Mouse (Mus musculus): ENCODE measurements around the gene Insrr.
A peak's percentile ranks its signal among the peaks of the same experiment; 100 is the strongest.
"Not testable (repeated sequence)": the region's sequence is repeated elsewhere in the genome, so short reads cannot be mapped to it uniquely, and the experiment has no call there.

The Insrr gene

DNA sequence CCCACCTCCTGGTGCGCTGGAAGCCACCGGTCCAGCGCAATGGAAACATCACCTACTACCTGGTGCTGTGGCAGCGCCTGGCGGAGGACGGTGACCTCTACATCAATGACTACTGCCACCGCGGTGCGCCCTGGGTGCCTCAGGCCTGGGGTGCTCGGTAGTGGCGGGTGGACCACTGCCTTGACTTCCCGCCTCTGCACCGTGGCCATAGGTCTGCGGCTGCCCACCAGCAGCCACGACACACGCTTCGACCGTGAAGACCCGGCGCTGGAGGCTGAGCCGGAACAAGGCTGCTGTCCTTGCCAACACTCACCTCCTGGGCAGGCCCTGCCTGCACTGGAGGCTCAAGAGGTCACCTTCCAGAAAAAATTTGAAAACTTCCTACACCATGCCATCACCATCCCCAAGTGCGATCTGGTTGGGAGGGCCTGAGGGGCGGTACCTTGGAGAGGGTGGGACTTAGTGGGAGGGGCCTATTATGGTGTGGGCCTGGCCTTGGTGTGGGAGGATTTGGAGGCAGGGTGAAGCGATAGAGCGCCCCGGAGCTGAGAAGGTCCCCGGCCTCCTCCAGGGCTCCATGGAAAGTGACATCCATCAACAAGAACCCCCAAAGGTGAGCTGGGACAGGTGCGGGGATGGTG lies 12.7 kb downstream of the Insrr start:
- Histone ChIP-seq H3K36me3 (ENCODE audit: insufficient read depth, low read length) (no peaks in the 10 kb centered on the region), H3K27me3 (ENCODE audit: insufficient read depth, low read length) (peaks cover 97% of the 10 kb centered on the region), H3K4me1 (replicated peaks; ENCODE audit: low read depth, low read length) (peaks cover 18% of the 10 kb centered on the region), H3K9me3 (ENCODE audit: low read length) (peaks cover 18% of the 10 kb centered on the region), H3K4me3 (replicated peaks; ENCODE audit: low read length) (peak overlapping the region; percentile 76)
- no peak for TF ChIP-seq NANOG (IDR thresholded peaks at IDR 0.05; ENCODE audit: borderline replicate concordance, low read length)
- TF ChIP-seq CTCF (conservative IDR thresholded peaks at IDR 0.05; ENCODE audit: low read length): no peak
- no peak for TF ChIP-seq POU5F1 (IDR thresholded peaks at IDR 0.05; ENCODE audit: borderline replicate concordance, low read length)

DNA sequence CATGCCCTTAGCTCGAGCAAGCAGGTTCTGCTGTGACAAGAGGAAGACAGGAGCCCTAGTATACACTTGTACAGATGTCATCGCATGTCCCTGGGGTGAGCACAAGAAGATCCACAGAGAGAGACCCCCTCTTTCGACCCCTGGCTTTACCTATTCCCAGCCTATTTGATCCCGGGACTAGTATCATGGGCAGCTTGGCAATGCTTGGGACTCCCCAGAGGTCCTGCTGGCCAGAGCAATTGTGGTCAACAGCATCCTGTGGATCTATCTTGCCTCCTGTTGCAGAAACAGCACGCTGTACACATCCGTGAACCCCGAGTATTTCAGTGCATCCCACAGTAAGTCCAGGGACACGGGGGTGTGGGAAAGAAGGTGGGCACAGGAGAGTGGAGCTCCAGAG lies 14.5 kb downstream of the Insrr start:
- Histone ChIP-seq H3K9me3 (ENCODE audit: low read length) (peaks cover 18% of the 10 kb centered on the region), H3K4me3 (replicated peaks; ENCODE audit: low read length) (no peak overlapping the region), H3K4me1 (replicated peaks; ENCODE audit: low read depth, low read length) (peaks cover 16% of the 10 kb centered on the region), H3K27me3 (ENCODE audit: insufficient read depth, low read length) (peaks cover 97% of the 10 kb centered on the region), H3K36me3 (ENCODE audit: insufficient read depth, low read length) (no peaks in the 10 kb centered on the region)
- TF ChIP-seq NANOG (IDR thresholded peaks at IDR 0.05; ENCODE audit: borderline replicate concordance, low read length) (no peak), POU5F1 (IDR thresholded peaks at IDR 0.05; ENCODE audit: borderline replicate concordance, low read length) (no peak), CTCF (conservative IDR thresholded peaks at IDR 0.05; ENCODE audit: low read length) (no peak)

DNA sequence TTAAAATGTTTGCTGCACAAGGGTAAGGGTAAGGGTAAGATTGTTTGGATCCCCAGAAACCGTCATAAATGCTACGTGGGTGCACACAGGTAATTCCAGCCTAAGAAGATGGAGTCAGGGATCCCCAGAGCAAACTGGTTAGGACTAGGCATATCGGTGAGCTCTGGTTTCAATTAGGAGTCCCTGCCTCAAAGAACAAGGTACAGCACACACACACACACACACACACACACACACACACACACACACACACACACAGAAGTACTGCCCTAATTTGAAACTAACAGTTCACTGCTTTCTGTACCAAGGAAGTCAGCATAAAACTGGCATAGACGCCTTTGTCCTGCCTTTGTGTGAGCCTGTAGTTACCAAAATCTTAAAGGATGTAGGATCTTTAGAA lies 15.7 kb downstream of the Insrr start:
- H3K4me3 ChIP-seq (replicated peaks; ENCODE audit: low read length): no peak overlapping the region
- peaks cover 26% of the 10 kb centered on the region for H3K4me1 ChIP-seq (replicated peaks; ENCODE audit: low read depth, low read length)
- peaks cover 18% of the 10 kb centered on the region for H3K9me3 ChIP-seq (ENCODE audit: low read length)
- H3K36me3 ChIP-seq (ENCODE audit: insufficient read depth, low read length): no peaks in the 10 kb centered on the region
- no peak for TF ChIP-seq CTCF (conservative IDR thresholded peaks at IDR 0.05; ENCODE audit: low read length)
- TF ChIP-seq POU5F1 (IDR thresholded peaks at IDR 0.05; ENCODE audit: borderline replicate concordance, low read length): no peak
- TF ChIP-seq NANOG (IDR thresholded peaks at IDR 0.05; ENCODE audit: borderline replicate concordance, low read length): no peak
- peaks cover 95% of the 10 kb centered on the region for H3K27me3 ChIP-seq (ENCODE audit: insufficient read depth, low read length)

DNA sequence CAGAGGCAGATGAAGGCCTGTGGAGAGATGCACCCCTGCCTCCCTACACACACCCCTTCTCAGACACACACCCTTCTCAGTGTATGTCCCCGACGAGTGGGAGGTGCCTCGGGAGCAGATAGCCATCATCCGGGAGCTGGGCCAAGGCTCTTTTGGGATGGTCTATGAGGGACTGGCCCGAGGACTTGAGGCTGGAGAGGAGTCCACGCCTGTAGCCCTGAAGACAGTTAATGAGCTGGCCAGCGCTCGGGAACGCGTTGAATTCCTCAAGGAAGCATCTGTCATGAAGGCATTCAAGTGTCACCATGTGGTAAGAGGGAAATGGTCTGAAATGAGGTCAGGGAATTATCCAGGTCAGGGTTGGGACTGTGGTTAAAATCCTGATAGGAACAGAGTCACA lies 16.1 kb downstream of the Insrr start:
- Histone ChIP-seq H3K36me3 (ENCODE audit: insufficient read depth, low read length) (no peaks in the 10 kb centered on the region), H3K4me1 (replicated peaks; ENCODE audit: low read depth, low read length) (peaks cover 26% of the 10 kb centered on the region), H3K27me3 (ENCODE audit: insufficient read depth, low read length) (peaks cover 95% of the 10 kb centered on the region), H3K9me3 (ENCODE audit: low read length) (peaks cover 18% of the 10 kb centered on the region), H3K4me3 (replicated peaks; ENCODE audit: low read length) (no peak overlapping the region)
- TF ChIP-seq NANOG (IDR thresholded peaks at IDR 0.05; ENCODE audit: borderline replicate concordance, low read length): no peak
- no peak for TF ChIP-seq CTCF (conservative IDR thresholded peaks at IDR 0.05; ENCODE audit: low read length)
- TF ChIP-seq POU5F1 (IDR thresholded peaks at IDR 0.05; ENCODE audit: borderline replicate concordance, low read length): no peak

DNA sequence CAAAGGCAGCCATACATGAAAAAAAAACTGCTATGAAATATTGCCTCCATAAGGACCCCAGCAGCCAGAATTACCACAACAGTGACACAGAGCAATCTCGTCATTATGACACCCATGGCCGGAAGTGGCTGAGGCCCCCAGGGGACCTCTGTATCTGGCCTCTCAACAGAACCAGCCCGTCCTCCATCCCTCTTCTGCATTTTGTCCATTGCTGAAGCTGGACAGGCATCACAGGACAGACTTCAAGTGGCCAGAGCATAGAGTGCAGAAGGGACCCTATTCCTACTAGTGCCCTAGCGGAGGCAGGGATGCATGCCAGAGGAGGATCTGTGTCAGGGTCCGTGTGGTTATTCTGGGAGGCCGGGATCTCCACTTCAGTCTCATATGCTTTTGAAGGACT lies 19.4 kb downstream of the Insrr start:
- Histone ChIP-seq H3K27me3 (ENCODE audit: insufficient read depth, low read length) (peaks cover 91% of the 10 kb centered on the region), H3K9me3 (ENCODE audit: low read length) (peaks cover 7% of the 10 kb centered on the region), H3K4me1 (replicated peaks; ENCODE audit: low read depth, low read length) (peaks cover 12% of the 10 kb centered on the region), H3K36me3 (ENCODE audit: insufficient read depth, low read length) (no peaks in the 10 kb centered on the region), H3K4me3 (replicated peaks; ENCODE audit: low read length) (no peak overlapping the region)
- TF ChIP-seq CTCF (conservative IDR thresholded peaks at IDR 0.05; ENCODE audit: low read length) (no peak), POU5F1 (IDR thresholded peaks at IDR 0.05; ENCODE audit: borderline replicate concordance, low read length) (no peak), NANOG (IDR thresholded peaks at IDR 0.05; ENCODE audit: borderline replicate concordance, low read length) (no peak)

DNA sequence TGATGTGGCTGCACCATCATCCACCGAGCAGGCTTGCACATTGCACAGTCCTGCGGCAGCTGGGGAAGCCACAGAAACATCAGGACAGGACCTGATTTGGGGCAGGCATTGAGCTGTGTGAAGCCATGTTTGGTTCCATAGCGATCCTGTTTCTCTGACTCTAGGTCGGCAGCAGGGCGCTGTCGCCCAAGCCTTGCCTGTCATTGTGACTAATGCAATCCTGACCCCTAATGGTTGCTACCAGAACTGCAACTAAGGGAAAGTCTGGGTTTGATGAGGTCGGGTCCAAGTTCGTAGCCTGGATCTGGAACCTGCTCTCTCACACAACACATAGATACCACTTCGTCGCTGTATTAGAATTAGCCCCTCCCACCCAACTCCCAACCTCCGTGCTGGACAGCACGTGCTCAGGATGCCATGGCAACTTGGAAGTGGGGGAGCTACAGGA lies 19.9 kb downstream of the Insrr start:
- TF ChIP-seq POU5F1 (IDR thresholded peaks at IDR 0.05; ENCODE audit: borderline replicate concordance, low read length) (no peak), CTCF (conservative IDR thresholded peaks at IDR 0.05; ENCODE audit: low read length) (peak; percentile 84), NANOG (IDR thresholded peaks at IDR 0.05; ENCODE audit: borderline replicate concordance, low read length) (no peak)
- Histone ChIP-seq H3K36me3 (ENCODE audit: insufficient read depth, low read length) (no peaks in the 10 kb centered on the region), H3K4me3 (replicated peaks; ENCODE audit: low read length) (no peak overlapping the region), H3K4me1 (replicated peaks; ENCODE audit: low read depth, low read length) (peaks cover 12% of the 10 kb centered on the region), H3K9me3 (ENCODE audit: low read length) (peaks cover 2% of the 10 kb centered on the region), H3K27me3 (ENCODE audit: insufficient read depth, low read length) (peaks cover 90% of the 10 kb centered on the region)

DNA sequence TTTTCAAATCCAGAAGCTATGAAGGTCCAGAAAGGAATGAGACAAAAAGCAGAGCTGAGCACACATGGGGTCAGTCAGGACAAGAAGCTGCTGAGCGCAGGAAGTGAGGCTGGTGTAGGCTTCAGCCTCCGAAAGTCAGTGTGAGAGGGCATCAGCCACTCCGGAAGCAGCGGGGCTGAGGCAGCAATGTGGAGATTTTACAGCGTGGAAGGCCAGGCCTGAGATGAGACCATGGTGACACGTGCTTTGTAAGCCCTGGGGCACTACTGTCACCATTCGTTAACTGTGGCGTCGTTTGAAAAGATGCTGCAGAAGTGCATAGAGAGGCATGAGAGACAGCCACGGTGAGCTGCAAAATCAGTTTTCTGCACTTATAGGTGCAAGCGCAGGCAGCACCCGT lies 21.5 kb downstream of the Insrr start:
- no peaks in the 10 kb centered on the region for H3K9me3 ChIP-seq (ENCODE audit: low read length)
- H3K4me3 ChIP-seq (replicated peaks; ENCODE audit: low read length): no peak overlapping the region
- TF ChIP-seq NANOG (IDR thresholded peaks at IDR 0.05; ENCODE audit: borderline replicate concordance, low read length) (no peak), CTCF (conservative IDR thresholded peaks at IDR 0.05; ENCODE audit: low read length) (no peak)
- H3K36me3 ChIP-seq (ENCODE audit: insufficient read depth, low read length): no peaks in the 10 kb centered on the region
- H3K4me1 ChIP-seq (replicated peaks; ENCODE audit: low read depth, low read length): peaks cover 12% of the 10 kb centered on the region
- H3K27me3 ChIP-seq (ENCODE audit: insufficient read depth, low read length): peaks cover 91% of the 10 kb centered on the region

DNA sequence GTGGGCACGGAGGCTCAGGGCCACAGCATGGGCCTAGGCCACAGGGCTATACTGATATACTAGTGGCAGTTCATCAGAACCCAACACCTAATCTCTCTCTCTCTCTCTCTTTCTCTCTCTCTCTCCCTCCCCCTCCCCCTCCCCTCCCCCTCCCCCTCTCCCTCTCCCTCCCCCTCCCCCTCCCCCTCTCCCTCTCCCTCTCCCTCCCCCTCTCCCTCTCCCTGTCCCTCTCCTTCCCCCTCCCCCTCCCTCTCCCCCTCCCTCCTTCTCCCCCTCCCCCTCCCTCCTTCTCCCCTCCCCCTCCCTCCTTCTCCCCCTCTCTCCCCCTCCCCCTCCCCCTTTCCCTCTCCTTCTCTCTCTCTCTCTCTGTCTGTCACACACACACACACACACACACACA lies 27.5 kb downstream of the Insrr start, which contains the start of gene Pear1:
TSS of gene Pear1 (minus strand) at position 101 of the 400 bp plus-strand sequence.
- H3K4me1 ChIP-seq (replicated peaks; ENCODE audit: low read depth, low read length); H3K4me3 ChIP-seq (replicated peaks; ENCODE audit: low read length): not testable (repeated sequence)

DNA sequence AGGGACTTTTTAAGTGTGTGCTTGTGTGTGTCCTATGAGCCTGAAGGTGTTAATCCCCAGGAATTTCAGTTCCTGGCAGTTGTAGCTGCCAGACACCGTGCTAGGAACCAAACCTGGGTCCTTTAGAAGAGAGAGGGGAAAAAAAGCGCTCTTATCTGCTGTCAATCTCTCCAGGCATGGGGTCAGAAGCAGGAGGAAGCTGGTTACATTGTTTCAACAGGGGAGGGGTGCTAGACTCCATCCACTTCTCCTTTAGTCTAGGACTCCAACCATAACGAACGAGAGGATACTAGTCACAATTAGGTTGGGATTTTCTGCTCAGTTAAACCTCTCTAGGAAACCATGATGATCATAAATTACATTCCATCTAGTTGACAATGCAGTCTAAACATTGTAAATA lies 31.7 kb downstream of the Insrr start:
- Histone ChIP-seq H3K4me1 (replicated peaks; ENCODE audit: low read depth, low read length) (no peaks in the 10 kb centered on the region), H3K9me3 (ENCODE audit: low read length) (no peaks in the 10 kb centered on the region), H3K27me3 (ENCODE audit: insufficient read depth, low read length) (peaks cover 16% of the 10 kb centered on the region; the same call in 1 of the 2 replicates), H3K4me3 (replicated peaks; ENCODE audit: low read length) (no peak overlapping the region), H3K36me3 (ENCODE audit: insufficient read depth, low read length) (no peaks in the 10 kb centered on the region)
- TF ChIP-seq NANOG (IDR thresholded peaks at IDR 0.05; ENCODE audit: borderline replicate concordance, low read length): no peak
- TF ChIP-seq CTCF (conservative IDR thresholded peaks at IDR 0.05; ENCODE audit: low read length): no peak
- no peak for TF ChIP-seq POU5F1 (IDR thresholded peaks at IDR 0.05; ENCODE audit: borderline replicate concordance, low read length)

More for the DNA sequence above, 27.5 kb downstream of the Insrr start, which contains the start of gene Pear1:
- not testable (repeated sequence) for H3K9me3 ChIP-seq (ENCODE audit: low read length); H3K36me3 ChIP-seq (ENCODE audit: insufficient read depth, low read length)
- peaks cover 47% of the 10 kb centered on the region for H3K27me3 ChIP-seq (ENCODE audit: insufficient read depth, low read length)

Data from E14TG2a.4 (cell line).